Mouse (Mus musculus): ENCODE data around the gene Kansl2.
A peak's percentile ranks its signal among the peaks of the same experiment; 100 is the strongest.

Kansl2 gene

DNA sequence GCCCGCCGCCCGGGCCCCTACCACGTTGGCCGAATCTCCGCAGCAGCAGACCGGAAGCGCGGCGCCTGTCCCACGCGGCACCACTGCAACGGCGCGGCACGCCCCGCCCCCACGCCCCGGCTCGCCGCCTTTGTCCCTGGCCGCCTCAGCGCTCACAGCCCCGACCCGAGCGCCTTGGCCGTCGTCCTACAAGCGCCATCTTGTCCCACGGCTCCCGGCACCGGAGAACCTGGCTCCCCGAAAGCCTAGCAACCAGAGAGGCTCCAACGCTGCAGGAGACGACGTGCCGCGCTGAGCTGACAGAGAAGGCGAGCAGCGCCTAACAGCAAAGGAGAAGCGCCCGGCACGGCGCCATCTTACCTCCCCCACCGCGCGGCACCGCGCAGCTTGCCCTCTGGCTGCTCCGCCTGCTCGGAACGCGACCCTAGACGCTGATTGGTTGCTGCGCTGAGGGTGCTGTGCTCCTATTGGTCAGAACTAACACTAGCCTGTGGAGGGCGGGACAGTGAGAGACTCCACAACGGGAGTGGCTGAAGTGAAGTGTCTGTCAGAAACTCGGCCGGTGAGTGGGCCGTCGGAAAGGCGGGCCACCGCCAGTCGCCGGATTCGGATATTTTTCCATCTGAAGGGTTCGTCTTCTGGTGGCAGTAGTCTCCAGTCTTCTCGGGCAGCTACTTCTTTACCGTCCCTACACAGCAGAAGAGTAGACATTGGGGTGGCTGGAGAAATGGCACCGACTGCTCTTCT lies at the start of gene Kansl2:
TSS of gene Kansl2 (minus strand) at position 384 of the 747 bp plus-strand sequence.
- peak; percentile 99 for DNase-seq (ENCODE audit: low spot score)

DNA sequence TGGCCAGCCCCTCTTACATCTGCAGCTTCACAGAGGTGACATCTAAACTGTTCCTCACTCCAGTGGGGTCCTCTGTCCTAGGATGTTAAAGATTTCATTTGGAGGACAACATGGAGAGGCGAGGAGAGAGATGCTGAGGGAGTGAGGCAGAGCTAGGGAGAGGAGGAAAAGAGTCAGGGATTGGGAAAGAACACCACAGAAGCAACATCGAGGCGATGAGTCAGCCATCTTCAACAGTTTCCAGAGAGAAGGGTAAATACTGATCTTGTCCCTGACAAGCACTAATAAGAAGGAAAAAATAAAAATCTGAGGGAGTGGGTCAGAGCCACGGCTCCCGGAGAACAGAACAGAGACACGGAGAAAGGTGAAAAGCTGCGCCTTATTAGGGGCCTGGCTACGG lies 48.9 kb upstream of the Kansl2 start:
- peak; percentile 38 for DNase-seq (ENCODE audit: low spot score)

DNA sequence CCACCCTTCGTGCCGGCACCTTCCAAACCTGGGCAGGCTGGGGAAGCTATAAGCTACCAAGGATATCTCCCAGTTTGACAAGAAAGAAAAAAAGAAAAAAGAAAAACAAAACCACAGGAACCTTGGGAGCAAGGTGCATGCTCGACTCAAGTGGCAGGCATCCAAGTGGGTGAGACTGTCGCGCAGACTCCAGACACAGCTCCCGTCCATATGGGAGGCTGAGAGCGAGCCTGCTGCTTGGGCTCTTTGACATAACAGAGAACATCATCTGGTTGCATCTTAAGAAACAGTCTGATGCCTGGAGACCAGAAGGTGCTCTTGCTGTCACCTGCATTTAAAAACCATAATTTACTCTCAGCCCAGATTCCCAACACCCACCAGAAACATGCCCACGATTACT lies 48.3 kb upstream of the Kansl2 start:
- DNase-seq (ENCODE audit: low spot score) = no peak

DNA sequence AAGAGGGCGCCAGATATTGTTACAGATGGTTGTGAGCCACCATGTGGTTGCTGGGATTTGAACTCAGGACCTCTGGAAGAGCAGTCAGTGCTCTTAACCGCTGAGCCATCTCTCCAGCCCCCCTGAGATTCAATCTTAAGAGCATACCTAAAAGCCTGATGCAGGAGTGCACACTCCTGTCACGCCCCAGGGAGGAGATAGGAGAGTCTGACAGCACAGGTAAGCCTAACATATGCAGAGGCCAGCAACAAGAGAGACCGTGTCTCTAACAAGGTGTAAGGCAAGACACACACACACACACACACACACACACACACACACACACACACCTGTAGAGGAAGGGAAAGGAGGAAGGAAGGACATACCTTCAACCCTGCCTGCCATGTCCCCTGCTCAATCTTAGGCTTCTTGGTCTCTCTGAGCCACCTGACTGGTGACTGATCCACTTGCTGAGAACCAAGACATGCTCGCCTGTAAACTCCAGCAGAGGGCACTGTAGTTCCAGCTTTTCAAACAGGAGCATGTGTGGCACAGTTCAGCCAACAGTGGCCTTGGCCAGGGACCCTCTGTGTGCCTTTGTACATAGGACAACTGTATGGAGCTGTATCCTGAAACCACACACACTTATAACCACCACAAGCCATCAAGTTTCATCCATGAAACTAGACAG lies 45.9 kb upstream of the Kansl2 start:
- peak; percentile 94 for DNase-seq (ENCODE audit: low spot score)

DNA sequence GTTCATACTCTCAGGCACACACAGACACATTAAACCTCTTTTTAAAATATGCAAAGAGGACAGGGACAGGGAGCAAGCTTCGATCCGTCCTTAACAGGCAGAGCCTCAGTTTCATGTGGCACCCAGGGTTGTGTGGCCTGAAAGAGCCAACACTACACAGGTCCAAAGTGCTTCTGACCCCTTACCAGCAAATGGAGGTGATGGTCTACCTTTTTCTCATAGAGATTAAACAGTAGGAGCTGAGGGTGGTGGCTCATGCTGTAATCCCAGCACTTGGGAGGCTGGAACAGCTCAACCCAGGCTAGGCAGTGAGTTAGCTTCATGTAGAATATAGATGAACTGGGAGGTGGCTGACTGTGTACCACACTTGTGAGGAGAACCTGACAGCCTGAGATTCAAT lies 45.2 kb upstream of the Kansl2 start:
- no peak for DNase-seq (ENCODE audit: low spot score)

DNA sequence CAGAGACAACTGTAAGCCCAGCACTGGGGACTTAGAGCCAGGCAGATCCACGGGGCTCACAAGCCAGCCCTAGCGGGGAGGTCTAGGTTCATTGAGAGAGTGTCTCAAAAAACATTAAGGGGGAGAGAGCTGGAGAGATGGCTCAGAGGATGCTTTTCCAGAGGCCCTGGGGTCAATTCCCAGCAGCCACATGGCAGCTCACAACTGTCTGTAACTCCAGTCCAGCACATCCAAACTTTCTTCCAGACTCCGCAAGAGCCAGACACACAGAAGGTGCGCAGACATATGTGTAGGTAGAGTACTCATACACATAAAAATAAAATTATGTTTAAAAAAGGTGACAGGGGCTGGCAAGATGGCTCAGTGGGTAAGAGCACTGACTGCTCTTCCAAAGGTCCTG lies 39.2 kb upstream of the Kansl2 start:
- DNase-seq (ENCODE audit: low spot score) = no peak

DNA sequence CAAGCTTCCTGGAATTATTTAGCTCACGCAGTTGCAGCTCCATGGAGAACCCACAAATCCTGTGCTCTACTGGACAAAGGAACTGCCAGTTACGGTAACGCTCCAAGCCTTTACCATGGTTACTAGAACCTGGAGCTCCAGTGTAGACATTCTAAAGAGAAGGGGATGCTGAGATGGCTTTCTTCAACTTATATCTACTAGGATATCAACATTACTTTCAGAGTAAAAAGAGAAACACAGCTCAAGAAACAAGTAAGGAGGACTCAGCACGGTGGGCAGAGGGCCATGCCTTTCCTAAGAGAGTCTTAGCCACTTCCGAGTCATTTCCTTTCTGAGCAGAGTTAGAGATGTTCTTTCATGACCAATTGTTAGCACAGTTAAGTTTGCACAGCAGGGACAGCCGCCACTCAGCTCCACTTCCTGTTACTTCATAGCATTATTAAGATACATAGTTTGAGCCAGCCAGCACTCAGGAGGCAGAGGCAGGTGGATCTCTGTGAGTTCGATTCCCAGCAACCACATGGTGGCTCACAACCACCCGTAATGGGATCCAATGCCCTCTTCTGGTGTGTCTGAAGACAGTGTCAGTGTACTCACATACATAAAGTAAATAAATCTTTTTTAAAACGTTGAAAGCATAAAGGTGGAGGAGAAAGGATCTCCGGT lies 36.9 kb upstream of the Kansl2 start, which contains the start of the genes Ccnt1 and 4930415O20Rik:
TSS of gene Ccnt1 (minus strand) at position 51 of the 666 bp plus-strand sequence.
TSS of gene 4930415O20Rik (plus strand) at position 132 of the 666 bp plus-strand sequence.
- DNase-seq (ENCODE audit: low spot score) = no peak

DNA sequence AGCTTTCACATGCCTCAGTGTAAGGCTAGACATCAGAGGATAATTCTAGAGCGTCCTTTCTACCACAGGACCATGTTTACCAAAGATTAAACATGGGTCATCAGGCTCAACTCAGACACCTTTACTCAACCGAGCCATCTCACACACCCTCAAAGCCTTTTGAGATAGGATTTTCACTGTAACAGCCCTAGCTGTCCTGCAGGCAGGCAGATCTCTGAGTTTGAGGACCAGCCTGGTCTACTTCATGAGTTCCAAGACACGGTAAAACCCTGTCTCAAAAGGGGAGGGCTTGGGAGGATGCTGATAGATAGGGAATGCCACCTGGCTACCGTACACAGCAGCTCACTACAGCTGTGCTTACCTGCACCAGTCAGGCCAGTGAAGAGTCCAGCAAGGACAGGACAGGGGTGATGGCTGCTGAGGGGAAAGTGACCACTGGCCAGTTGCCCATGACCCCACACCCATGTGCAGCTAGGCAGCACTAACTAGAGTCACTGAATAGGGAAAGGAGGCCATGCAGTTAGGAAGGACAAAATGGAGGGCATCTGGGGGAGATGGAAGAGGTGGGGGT lies 35.8 kb upstream of the Kansl2 start:
- no peak for DNase-seq (ENCODE audit: low spot score)

DNA sequence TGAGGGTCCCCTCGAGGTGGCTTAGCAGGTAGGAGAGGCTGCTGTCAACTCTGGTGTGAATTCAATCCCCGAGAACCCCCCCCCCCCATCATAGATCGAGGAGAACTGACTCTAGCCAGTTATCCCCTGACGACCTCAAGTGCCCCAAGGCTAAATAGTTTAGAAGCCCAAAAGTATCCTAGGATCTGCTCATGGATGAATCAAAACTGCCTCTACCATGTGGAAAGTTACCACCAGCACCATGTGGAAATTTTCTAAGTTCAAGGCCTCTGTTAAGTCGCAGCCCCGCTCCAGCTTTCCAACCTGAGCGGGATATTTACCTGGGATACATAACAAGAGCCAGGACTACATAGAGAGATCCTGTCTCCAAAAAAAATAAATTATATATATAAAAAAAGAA lies 35.2 kb upstream of the Kansl2 start:
- DNase-seq (ENCODE audit: low spot score) = no peak

DNA sequence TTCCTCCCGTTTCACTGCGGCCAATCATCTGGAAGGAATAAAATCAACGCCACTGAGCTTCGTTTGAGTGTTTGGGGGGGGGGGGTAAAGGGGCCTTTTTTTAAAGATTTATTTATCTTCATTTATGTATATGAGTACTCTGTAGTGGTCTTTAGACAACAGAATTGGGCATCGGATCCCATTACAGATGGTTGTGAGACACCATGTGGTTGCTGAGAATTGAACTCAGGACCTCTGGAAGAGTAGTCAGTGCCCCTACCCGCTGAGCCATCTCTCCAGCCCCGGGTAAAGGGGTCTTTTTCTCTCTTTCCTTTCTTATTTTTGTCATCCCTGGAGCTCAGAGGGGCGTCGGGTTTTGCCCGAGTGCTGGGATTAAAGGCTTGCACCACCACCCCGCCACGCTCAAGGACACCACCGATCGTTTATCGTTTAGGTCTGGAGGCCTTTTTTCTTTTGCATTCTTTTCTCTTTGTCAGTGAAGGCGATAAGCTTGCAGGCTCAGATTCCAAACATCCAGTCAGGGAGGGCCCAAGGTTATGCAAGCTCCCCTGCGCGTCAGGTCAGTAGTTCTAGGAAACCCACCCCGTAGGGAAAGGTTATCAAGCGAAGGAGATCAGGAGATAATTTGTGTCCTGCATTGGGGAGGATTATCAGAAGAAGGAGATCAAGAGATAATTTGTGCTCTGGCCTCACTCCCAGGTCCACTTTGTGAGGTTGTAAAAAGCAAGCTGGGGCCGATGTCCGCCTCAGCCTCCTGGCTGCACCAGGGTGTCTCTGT lies 34.4 kb upstream of the Kansl2 start:
- peak; percentile 43 for DNase-seq (ENCODE audit: low spot score)

DNA sequence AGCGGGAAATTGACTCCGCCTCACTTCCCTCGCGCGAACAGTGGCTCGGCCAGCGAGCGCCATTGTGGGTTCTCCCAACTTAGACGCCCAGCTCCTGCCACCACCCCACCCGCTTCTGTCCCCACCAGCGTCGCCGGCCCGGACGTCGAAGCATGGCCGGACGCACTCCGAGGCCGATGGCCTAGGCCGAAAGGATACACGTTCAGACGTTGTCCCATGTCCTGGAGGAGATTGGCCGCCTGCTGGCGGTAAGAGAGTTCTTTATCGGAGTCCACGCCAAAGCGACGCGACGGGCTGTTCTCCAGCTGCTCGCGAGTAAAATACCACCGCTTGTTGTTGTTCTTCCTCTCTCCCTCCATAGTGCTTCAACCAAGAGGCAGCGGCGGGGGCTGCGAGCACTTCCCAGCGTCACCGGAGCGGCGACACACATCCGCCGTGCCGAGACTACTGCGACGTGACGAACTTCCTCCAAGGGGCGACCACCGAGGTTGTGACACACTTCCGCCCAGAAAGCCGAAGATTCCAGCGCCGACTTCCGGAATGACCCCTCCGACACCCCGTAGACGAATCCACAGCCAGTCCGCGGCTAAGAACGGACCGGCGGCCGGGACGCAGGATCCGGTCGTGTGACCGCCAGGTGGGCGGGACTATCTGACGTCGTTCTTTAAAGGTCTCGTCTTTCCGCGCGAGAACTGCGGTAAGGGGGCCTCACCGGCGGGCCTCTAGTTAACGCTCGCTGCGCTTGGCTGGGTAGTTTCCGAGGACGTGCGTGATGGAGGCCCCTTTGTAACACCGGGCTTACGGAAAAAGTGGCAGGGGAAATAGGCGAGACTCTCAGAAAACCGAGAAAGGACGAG lies 33.4 kb upstream of the Kansl2 start:
- peak; percentile 100 for DNase-seq (ENCODE audit: low spot score)

DNA sequence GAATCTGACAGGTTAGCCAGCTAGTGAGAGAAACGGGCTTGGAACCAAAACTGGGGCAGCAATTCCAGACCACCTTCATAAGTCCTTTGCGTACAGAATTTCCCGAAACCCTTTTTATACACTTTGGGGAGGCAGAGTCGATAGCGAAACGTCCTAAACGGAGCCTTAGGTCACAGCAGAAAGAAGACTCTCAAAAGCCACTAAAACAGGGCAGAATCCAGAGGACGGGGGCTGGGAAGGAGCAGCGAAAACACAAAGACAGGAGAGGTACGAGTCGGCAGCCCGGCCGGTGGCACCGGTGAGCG lies 32.9 kb upstream of the Kansl2 start:
- DNase-seq (ENCODE audit: low spot score) = peak; percentile 28

DNA sequence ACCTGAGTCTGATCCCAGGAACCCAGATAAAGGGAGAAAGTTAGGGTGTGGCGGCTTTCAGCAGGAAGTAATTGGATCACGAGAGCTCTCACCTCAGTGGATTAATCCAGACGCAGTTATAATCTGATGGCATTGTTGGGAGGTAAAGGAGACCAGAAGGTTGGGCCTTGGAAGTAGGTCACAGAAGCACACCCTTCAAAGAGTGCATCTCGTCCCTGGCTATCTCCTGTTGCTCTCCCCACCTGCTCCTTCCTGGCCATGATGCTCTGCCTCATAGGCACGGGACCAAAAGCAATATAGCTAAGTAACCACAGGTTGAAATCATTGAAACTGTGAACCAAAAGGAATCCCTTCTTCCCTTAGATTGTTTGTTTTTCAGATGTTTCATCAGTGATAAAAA lies 23.1 kb upstream of the Kansl2 start:
- no peak for DNase-seq (ENCODE audit: low spot score)

DNA sequence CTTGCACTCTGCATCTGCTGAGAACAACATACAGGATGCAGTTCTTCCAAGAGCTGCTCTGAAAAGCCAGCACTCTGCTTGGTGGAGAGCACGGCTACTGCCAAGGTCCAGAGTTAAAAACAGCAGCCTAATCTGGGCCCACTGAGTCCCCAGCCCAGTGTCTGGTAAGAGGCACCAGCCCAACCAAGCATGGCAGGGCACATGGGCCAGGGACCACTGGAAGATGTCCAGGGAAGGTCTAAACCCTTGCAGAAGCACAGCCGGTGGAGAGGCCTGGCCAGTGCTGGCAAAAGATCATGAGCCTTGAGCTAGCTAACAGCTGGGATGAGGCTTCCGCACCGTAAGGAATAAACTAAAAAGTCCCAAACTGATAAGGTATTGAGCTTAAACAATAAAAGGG lies 21.8 kb upstream of the Kansl2 start:
- no peak for DNase-seq (ENCODE audit: low spot score)

DNA sequence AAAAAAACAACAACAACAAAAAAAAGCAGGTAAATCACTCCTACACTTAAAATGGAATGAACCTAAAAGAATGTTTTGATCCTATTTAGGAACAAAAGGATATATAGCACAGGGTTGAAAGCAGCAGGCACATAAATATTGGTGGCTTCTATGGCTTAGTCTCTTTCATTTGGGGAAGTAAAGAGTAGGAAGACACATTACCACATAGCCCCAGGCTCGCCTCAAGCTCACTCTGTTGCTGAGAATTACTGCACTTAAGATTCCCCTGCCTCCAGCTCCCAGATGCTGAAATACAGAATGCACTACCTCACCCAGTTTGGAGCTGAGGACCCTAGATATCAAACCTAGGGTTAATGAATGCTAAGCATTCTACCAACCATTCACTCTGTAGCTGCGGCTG lies 18.7 kb upstream of the Kansl2 start:
- no peak for DNase-seq (ENCODE audit: low spot score)

DNA sequence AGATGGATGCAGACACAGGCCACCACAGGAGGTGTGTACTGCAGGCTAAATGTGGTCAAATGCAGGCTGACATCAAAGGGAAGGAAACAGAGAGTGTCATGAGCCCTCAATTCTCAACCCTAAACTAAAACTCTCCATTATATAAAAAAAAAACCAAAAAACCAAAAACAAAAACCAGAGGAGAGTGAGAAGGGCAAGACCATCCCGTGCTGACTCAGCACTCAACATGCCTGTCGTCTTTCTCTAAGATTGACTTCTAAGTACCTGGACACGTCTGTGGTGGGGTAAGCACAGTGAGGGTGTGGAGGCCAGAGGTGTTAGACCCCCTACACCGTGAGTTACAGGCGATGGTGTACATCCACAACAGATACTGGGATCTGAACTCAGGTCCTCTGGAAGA lies 12.8 kb upstream of the Kansl2 start:
- no peak for DNase-seq (ENCODE audit: low spot score)

DNA sequence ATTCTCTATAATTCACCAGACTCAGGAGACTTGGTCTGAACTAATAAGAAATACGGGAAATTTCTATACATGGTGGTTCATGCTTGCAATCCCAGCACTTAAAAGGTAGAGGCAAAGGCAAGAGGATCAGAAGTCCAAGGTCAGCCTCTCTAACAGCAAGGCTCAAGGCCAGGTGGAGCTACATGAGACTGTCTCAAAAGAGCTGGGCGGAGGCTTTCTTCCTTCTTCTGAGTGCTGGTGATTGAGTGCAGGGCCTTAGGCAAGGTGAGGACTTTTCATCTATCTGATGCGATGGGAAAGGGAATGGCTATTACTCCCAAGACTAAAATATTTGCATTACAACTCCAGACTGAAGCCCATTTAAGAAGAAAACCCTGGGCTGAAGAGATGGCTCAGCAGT lies 11.1 kb upstream of the Kansl2 start:
- no peak for DNase-seq (ENCODE audit: low spot score)

DNA sequence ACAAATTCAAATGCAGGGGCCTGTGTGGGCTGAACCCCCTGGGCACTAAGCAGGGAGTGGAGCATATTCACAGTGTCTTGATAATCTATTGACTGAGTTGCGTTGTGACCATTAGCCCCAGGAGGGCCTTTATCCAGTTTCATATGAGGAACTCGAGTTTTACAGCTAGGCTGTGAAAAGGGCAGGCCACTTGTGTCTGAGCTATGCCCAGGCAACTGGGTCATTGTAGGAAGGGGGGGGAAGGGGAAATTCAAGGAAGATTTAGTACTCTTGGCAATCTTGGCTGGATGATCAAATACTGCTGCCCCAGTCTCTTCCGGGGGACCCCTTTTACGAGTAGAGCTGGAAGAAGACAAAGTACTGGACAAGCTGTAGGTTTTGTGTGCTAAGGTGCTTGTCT lies 9.3 kb upstream of the Kansl2 start:
- no peak for DNase-seq (ENCODE audit: low spot score)

DNA sequence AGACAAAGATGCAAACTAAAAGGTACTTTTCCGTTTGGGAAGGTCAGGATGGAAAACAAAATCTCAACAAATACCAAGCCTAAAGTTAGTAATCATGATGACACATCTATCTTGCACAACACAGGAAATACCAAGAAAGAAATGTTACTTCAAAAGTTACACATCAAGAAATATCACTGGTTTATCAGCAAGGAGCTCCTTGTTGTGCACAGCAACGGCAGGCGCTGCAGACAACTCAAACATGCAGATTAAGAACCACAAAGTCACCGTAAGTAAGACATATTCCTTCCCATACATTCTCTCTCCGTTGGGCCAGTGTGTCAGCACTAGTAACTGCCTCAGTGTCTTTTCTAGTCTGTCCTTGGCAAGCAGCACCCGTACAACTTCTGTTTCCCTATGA lies 7.0 kb upstream of the Kansl2 start:
- peak; percentile 26 for DNase-seq (ENCODE audit: low spot score)

DNA sequence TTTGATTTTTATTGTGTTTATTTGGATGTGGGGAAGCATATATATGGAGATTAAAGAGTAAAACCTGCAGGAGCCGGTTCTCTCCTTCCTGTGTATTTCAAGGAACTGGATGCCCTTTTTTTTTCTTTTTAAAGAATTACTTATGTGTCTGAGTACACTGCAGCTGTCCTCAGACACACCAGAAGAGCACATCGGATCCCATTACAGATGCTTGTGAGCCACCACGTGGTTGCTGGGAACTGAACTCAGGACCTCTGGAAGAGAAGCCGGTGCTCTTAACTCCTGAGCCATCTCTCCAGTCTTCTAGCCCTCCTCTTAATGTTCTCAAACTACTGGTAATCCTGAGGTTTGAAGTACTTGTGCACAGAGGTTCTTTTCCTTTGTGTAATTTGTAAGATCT lies 3.9 kb upstream of the Kansl2 start:
- no peak for DNase-seq (ENCODE audit: low spot score)

DNA sequence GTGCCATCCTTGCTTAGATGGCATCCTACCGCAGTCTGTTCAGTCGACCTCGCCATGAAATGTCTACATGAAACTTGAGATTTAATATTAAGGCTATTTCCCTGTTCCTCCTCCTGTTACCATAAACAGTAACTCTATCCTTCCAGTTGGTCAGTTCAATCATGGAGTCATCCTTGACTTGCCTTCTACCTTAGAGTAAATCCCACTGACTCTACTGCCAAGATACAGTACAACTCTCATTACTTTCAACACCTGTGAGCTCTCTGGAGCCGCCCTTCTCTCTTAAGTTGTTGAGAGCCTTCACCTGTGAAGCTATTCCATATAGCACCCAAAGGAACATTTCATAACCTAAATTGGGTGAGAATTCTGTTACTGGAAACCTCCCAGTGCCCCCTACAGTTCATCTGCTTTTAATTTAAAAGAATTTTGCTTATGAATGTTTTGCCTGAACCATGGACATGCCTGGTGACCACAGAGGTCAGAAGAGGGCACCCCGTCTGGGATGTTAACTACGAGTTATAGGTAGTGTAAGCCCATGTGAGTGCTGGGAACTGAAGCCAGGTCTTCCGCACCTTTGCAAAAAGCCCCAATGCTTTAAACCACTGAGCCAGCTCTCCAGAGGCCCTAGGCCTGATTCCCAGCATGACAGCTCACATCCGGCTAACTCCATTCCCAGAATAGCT lies 2.9 kb upstream of the Kansl2 start:
- no peak for DNase-seq (ENCODE audit: low spot score)

All from adipocyte (in vitro differentiated cells).